Mouse (Mus musculus): ENCODE data around the gene Ppp2r5d.

Gene Ppp2r5d

GRCm38 (mm10) chr17:46704887-46705835, at the start of gene Ppp2r5d:
Gene Ppp2r5d (minus strand): TSS chr17:46705111.
- DNase-seq (ENCODE audit: low spot score in 2 of 2): peak; percentile 96 to 97

- DNase-seq (ENCODE audit: low spot score in 2 of 2): peak; percentile 92 to 97
Observed at GRCm38 (mm10) chr17:46751794-46752556, 47.1 kb upstream of the Ppp2r5d start, which contains the start of gene Cnpy3. Gene Cnpy3 (minus strand): TSS chr17:46752214.

DNA sequence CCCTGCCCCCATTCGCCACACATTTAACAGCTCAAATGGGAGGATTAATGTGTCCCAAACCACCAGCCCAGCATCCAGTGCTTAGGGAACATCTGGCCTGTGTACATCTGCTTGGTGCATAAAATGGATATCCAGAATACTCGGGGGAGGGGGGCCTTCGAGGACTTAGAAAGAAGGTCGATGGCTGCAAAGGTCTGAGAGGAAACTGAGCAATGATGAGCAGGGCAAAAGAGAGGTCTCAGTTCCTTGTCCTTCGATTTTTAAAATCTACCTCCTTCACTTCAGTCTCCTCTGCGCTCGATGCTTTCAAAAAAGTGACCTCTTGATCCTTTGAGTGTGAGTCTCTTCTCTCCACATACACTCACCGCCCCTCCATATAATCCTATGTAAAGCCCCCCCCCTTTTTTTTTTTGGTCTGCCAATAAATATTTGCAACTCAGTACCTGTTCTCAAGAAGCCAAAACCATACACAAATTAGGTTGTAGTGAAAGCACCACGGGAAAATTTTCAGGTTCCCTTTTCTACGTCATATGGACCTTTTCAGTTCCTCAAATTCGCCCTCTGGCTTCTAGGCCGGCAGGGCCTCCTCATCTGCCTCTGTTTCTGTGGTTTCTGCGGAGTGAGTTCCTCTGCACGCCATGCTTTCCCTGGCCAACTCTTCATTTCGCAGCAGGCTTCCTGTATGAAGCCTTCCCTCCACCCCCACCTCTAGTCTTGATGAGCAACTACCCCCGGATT, 46.3 kb upstream of the Ppp2r5d start:
- no peak for DNase-seq (ENCODE audit: low spot score in 2 of 2)

DNA sequence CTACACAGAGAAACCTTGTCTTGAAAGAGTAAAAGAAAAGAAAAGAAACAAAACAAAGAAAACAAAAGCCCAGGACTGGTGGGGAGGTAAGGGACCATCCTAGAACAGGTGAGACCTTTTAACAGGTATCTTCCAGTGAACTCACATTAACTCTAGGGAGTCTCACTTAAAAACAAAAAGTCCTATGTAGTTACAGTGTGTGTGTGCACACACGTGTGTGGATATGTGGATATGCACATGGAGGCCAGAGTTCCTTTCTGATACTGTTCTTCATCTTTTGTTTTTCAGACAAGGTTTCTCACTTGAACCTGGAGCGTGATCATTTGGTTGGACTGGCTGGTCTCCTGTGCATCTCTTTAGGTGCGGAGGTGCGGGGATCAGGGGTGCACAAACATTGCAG, 45.7 kb upstream of the Ppp2r5d start:
- no peak for DNase-seq (ENCODE audit: low spot score in 2 of 2)

DNA sequence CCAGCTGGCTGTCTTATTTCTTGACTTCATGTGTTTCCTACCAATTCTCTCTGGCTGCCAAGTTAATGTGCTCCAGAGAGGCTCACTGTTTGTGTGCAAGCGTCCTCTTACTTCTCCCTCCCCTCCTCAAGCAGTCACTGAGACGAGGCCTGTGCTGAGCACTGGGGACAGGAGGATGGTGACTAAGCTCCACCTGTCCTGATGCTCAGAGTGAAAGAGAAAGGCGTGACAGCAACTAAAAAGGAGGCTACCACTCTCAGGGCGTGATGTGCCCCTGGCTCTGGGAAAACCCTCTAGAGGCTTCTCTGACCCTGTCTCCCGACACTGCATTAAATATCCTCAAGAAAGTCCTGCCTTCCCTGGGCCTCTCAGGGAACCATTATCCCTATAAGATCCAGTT, 44.4 kb upstream of the Ppp2r5d start:
- no peak for DNase-seq (ENCODE audit: low spot score in 2 of 2)

- DNase-seq (ENCODE audit: low spot score in 2 of 2): no peak
Observed at GRCm38 (mm10) chr17:46747806-46748205, 42.9 kb upstream of the Ppp2r5d start.

- no peak for DNase-seq (ENCODE audit: low spot score in 2 of 2)
Observed at GRCm38 (mm10) chr17:46747234-46747633, 42.3 kb upstream of the Ppp2r5d start.

DNA sequence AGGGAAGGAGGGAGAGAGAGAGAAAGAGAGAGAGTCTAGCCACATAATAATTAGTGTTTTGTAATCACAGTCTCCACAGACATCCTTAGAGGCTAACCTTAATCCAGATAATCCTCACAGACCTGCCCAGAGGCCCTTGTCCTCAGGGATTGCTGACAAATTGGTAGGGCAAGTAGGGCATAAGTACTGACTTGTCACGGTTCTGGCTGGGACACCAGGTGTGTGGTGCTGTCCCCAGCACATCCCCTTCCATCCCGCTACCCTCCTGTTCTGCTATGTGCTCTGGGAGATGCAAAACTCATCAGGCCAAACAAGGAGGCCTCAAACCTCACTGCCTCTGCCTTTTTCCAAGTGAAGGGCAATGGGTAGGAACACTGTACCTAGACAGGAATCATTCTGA, 40.6 kb upstream of the Ppp2r5d start:
- DNase-seq (ENCODE audit: low spot score in 2 of 2): no peak

DNA sequence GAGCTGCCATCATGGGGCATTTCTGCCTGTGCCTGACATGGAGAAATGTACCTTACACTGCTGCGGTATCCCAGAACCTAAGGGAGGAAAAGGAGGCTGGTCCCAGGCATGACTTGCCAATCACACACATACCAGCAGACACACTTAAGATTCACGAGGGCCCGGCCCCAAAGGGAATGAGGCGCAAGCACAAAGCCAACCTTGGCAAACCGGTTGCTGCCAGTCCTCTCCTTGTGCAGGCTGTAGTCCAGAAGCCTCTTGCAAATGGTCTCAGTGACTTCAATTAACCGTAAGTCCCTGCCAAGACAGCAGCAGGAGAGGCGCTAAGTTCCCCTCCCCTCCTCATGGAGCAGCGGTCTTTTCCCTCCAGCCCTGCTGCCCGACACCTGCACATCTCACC, 38.1 kb upstream of the Ppp2r5d start:
- no peak for DNase-seq (ENCODE audit: low spot score in 2 of 2)

GRCm38 (mm10) chr17:46741305-46741704, 36.4 kb upstream of the Ppp2r5d start:
- DNase-seq (ENCODE audit: low spot score in 2 of 2): no peak

GRCm38 (mm10) chr17:46736160-46736559, 31.2 kb upstream of the Ppp2r5d start:
- DNase-seq (ENCODE audit: low spot score in 2 of 2): no peak

DNA sequence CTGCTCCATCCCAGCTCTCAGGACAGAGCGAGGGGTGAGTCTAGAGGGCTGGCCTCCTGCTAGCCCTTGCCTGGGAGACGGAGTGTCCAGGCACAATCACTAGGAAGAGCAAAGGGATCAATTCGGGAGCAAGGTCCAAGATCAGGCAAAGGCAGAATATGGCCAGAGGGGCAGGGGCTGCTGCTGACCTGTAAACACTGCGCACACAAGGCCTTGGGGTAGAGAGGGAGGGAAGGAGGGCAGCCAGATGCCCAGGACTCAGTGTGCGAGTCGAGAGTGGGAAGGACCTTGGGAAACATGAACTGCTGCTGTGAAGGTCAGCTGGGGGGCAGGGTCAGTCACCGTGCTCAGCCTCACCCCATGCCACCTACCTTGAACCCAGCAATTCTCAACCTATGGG, 30.4 kb upstream of the Ppp2r5d start:
- no peak for DNase-seq (ENCODE audit: low spot score in 2 of 2)

DNA sequence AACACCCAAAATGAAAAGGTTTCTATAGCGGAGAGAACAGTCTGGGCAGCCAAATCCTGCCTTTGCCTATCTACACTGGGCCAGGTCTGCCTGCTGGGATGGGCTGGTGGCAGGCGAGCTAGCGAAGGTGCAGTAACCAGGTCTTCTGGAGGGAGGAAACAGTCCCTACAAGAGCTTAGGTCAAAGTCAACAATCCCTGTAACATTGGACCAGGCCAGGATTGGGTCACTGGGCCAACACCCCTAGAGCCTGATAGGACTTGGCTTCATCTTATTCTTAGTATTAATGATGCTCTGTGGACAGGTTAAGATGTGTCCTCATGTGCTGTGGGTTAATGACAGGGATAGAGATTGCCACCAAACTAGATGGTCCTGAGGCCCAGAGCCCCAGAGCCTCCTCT, 29.1 kb upstream of the Ppp2r5d start:
- DNase-seq (ENCODE audit: low spot score in 2 of 2): no peak

GRCm38 (mm10) chr17:46728904-46729318, 24.0 kb upstream of the Ppp2r5d start, which contains the start of gene Gnmt:
Gene Gnmt (minus strand): TSS chr17:46729168.
- peak; percentile 32 to 37 for DNase-seq (ENCODE audit: low spot score in 2 of 2)

DNA sequence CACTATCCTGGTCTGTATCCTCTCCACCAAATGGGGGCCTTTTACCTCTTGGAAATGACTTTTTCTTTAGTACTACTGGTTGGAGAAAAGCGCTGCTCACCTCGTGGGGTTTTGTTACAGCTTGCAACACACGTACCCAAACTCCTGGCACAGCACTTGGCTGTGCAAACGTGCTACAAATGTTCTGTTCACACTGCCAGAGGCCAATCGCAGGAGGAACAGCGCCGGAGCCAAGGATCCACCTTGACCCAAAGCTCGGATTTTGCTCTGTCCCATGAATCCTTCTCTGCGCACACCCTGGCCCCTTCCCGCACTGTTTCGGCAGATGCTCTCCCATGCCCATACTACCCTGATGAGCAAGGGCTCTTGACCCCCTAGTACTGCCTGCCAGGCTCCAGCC, 23.6 kb upstream of the Ppp2r5d start:
- no peak for DNase-seq (ENCODE audit: low spot score in 2 of 2)

DNA sequence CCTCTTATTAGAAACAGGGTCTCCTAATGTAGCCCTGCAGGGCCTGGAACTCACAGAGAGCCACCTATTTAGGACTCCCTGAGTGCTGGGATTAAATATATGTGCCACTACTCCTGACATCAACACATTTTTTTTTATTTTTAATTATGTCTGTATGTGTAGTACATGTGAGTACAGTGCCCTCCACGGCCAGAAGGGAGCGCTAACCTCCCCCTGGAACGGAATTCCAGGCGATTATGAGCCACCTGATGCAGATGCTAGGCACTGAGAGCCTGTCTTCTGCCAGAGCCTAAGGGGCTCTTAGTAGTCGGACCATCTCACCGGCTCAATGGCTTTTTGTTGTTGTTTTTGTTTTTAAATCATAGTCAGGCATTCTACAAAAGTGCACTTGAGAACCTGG, 23.1 kb upstream of the Ppp2r5d start:
- no peak for DNase-seq (ENCODE audit: low spot score in 2 of 2)

DNA sequence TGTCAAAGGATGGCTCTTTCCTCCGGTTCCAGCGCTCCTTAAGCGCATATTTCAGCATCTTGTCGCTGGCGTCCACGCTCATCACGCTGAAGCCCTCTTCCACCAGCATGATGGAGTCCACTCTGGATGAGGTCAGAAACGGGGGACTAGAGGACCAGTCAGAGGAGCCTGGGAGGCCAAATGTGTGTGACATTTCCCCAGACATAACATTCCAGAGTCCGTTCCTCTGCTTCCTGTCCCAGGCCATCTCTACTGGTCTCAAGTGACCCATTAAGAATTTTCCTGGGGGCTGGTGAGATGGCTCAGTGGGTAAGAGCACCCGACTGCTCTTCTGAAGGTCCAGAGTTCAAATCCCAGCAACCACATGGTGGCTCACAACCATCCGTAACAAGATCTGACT, 22.4 kb upstream of the Ppp2r5d start:
- no peak for DNase-seq (ENCODE audit: low spot score in 2 of 2)

DNA sequence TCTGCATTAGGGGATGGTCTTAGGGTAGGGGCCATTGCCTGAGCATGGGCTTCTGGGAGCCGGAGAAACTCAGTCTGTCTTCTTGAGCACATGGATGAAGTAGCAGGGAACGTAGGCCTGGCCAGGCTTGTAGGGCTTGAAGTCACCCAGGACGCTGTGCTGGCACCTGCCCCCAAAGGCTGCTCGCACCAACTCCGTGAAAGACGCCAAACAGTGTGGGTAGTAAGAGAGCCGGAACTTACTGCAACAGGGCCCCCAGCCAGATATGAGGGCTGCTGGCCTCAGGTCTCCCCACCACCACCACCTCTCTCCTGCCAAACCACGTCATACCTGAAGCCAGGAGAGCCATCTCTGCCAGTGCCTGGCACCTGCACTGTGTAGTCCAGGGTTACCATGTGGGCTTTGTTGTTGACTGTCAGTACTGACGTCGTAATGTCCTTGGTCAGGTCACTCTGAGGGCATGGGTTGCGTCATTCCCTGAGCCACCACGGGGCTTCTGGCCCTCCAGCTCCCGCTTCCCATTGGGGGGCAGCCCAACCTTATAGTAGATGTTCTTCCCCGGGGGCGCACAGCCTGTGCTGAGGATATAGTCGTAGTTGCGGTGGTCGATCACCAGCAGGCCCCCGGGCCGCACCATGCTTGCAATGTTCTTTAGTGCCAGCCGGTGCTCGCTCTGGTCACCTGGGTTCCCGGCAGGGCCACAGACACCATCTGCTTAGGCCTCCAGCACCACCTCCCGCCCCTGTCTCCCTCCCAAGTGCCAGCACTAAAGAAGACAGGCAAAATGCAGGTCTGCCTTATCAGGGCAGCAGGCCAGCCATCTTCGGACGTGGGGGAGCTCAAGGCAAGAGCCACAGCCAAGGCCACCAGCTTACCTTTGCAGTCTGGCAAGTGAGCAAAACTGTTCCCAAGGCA, 21.1 kb upstream of the Ppp2r5d start:
- no peak for DNase-seq (ENCODE audit: low spot score in 2 of 2)

- no peak for DNase-seq (ENCODE audit: low spot score in 2 of 2)
Observed at GRCm38 (mm10) chr17:46725273-46725672, 20.4 kb upstream of the Ppp2r5d start.

DNA sequence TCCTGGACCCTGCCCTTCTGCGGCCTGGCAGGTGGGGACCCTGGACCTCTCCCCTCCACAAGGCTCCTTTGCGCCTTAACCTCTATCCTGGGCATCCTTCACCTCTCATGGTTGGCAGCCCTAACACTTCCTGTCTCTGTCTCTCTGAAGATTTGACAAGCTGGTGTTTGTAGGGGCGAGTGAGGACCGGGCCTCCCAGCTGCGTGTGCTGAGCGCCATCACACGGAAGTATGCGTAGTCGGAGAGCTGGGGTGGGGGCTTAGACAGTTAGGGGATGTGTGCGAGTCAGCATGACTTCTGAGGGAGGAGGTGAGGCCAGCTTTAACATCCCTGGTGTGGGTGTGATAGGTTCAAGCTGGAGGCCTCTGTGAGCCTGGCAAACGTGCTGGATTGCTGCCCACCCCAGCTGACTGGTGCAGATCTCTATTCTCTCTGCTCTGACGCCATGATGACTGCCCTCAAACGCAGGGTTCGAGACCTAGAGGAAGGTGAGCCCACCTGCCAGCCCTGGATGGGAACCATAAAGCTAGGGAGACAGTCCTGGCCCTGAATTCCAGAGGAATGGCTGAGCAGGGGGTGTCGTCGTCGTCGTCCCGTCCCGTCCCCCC, 19.7 kb upstream of the Ppp2r5d start:
- no peak for DNase-seq (ENCODE audit: low spot score in 2 of 2)

All from urinary bladder, postnatal 36 days (tissue).